Mouse (Mus musculus): ENCODE measurements at regions not wholly inside any gene's neighbourhood (a gene's known extent, or its start where the extent isn't known, plus 50 kb on each side); places are given as distances from the start of the nearest gene placed in this dataset.

DNA sequence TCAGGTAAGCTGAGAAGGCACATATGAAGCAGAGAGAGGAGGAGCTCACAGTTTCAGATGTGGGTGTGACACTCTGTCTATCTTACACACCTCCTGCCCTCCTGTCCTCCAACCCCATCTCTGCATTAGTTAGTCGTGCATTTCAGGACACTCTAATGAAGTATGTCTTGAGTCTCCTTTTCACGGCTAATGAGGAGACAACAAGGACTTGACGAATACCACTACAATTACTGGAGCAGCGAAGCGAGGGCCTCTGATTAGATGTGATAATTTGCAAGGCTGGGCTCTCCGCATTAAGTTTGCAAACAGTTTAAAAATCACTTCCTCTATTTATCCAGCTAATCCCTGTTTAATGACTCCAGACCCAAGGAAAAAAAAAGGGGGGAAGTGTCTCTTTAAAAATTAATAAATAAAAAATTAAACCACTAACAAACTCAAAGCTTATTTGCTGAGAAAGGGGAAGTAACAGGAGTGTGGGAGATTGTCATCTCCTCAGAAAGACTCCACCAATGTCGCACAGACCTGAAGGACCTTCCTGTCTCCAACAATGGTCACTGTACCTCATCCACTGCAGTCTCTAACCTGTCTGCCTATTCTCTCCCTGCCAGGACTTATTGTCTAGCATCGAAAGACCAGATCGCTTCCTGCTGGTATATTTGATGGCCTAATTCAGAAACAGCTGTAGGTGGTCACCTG is 157.5 kb upstream of the Zmiz1 start:
- Histone ChIP-seq H3K27ac (replicated peaks in 1 of 2; ENCODE audit: control insufficient read depth in 1 of 2, insufficient read depth in 1 of 2, low read depth in 2 of 2, low read length in 2 of 2) (no peak overlapping the region), H3K36me3 (ENCODE audit: control insufficient read depth, insufficient read depth, low read length) (no peaks in the 10 kb centered on the region), H3K4me2 (ENCODE audit: low read length) (no peak overlapping the region), H3K9ac (ENCODE audit: low read length) (no peak overlapping the region), H3K4me3 (ENCODE audit: control insufficient read depth in 1 of 2, insufficient read depth in 1 of 2, low read depth in 1 of 2, low read length in 2 of 2) (no peak overlapping the region), H3K27me3 (ENCODE audit: control insufficient read depth, insufficient read depth, low read length) (no peaks in the 10 kb centered on the region), H3K4me1 (ENCODE audit: control insufficient read depth in 2 of 2, insufficient read depth in 2 of 2, low read length in 2 of 2) (peaks cover 19 to 25% of the 10 kb centered on the region in 2 experiments), H3K9me3 (ENCODE audit: control insufficient read depth, low read length) (no peaks in the 10 kb centered on the region)
- 64% methylated on average over 9 of the region's 9 CpGs for WGBS
- ATAC-seq (ENCODE audit: insufficient number of reproducible peaks, insufficient read depth, low FRiP score, low read depth) = no peak

DNA sequence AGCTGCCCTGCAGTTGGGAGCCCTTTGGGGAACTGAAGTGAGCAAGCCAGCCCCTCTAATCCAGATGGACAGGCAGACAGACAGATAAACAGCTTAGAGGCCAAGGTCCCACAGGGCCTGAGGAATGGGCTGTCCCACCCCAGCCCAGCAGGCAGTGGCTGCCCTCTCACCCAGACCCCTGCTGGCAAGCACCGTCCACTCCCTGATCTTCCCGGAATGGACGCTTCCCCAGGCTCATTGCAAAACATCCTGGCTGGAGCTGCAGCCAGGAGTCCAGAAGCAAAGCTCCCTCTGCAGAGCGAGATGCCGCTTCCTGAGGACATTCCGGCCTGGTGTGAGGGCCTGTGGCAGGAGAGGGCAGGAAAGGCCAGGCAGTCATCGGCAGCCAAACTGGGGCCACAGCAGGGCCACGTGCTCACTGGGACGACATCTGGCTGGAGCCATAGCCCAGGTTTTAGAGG is 154.6 kb upstream of the Zmiz1 start:
- Histone ChIP-seq H3K27ac (replicated peaks in 1 of 2; ENCODE audit: control insufficient read depth in 1 of 2, insufficient read depth in 1 of 2, low read depth in 2 of 2, low read length in 2 of 2) (peak overlapping the region; percentile 67 to 73), H3K4me2 (ENCODE audit: low read length) (peak overlapping the region; percentile 23; the same call in 1 of the 2 replicates), H3K4me3 (ENCODE audit: control insufficient read depth in 1 of 2, insufficient read depth in 1 of 2, low read depth in 1 of 2, low read length in 2 of 2) (no peak overlapping the region), H3K9me3 (ENCODE audit: control insufficient read depth, low read length) (no peaks in the 10 kb centered on the region), H3K36me3 (ENCODE audit: control insufficient read depth, insufficient read depth, low read length) (no peaks in the 10 kb centered on the region), H3K27me3 (ENCODE audit: control insufficient read depth, insufficient read depth, low read length) (no peaks in the 10 kb centered on the region), H3K4me1 (ENCODE audit: control insufficient read depth in 2 of 2, insufficient read depth in 2 of 2, low read length in 2 of 2) (peaks cover 34 to 42% of the 10 kb centered on the region in 2 experiments), H3K9ac (ENCODE audit: low read length) (peak overlapping the region; percentile 51)
- ATAC-seq (ENCODE audit: insufficient number of reproducible peaks, insufficient read depth, low FRiP score, low read depth) = peak; percentile 80
- WGBS = under 1% methylated on average over 9 of the region's 9 CpGs

DNA sequence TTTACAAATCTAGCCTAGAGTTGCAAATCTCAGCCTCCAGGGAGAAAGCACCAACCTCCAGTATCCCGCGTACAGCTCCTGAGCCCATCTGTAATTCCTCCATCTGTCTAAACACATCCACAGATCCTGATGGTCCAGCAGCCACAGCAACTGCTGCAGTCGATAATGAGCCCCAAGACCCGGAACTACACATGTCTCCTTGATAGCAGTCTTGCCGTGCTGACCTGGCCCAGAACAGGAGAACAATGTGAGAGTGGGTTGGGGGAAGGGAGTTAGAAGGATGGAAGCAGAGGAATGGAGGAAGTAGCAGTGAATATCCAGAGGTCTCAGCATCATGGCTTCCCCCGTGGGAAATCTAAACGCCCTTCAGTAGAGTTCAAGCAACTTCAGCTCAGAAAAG is 152.8 kb upstream of the Zmiz1 start:
- WGBS = 60% methylated on average over 7 of the region's 7 CpGs
- H3K27me3 ChIP-seq (ENCODE audit: control insufficient read depth, insufficient read depth, low read length) = no peaks in the 10 kb centered on the region
- no peak overlapping the region for H3K4me3 ChIP-seq (ENCODE audit: control insufficient read depth in 1 of 2, insufficient read depth in 1 of 2, low read depth in 1 of 2, low read length in 2 of 2)
- peaks cover 47 to 56% of the 10 kb centered on the region in 2 experiments for H3K4me1 ChIP-seq (ENCODE audit: control insufficient read depth in 2 of 2, insufficient read depth in 2 of 2, low read length in 2 of 2)
- no peaks in the 10 kb centered on the region for H3K9me3 ChIP-seq (ENCODE audit: control insufficient read depth, low read length)
- no peak overlapping the region for H3K27ac ChIP-seq (replicated peaks in 1 of 2; ENCODE audit: control insufficient read depth in 1 of 2, insufficient read depth in 1 of 2, low read depth in 2 of 2, low read length in 2 of 2)
- no peak for ATAC-seq (ENCODE audit: insufficient number of reproducible peaks, insufficient read depth, low FRiP score, low read depth)
- no peak overlapping the region for H3K4me2 ChIP-seq (ENCODE audit: low read length)
- H3K36me3 ChIP-seq (ENCODE audit: control insufficient read depth, insufficient read depth, low read length) = no peaks in the 10 kb centered on the region
- H3K9ac ChIP-seq (ENCODE audit: low read length) = no peak overlapping the region

DNA sequence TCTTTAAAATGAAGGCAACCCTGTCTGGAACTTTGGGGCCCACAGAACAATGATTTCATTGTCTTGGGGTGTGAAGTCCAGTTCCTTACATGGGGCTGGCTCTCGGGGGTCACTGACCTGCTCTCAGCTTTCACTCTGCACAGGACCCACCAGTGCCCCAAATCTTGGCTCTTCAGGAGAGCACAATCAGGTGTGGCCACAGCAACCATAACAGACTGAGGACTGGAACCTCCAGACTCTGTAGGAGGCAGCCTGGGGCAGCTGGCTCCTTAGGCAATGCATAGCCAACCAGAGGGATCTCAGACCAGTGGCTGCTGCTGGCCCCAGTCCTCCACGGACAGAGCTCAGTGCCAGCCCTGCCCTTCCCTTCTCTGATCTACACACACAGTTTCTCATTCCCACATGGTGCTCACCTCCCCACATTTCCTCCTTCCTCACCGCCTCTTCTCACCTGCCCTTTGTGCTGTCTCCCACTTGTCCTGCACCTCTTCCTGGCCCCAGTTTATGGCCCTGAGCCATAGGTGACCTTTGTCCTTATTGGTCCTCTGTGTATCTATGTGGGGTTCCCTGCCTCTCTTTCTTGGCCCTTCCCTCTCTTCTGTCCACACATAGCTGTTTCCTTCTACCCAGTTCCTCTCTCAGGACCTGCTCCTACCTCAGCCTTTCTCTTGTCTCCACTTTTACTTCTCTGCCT is 151.9 kb upstream of the Zmiz1 start:
- ATAC-seq (ENCODE audit: insufficient number of reproducible peaks, insufficient read depth, low FRiP score, low read depth) = no peak
- WGBS = 92% methylated on average over 3 of the region's 3 CpGs
- no peak overlapping the region for H3K27ac ChIP-seq (replicated peaks in 1 of 2; ENCODE audit: control insufficient read depth in 1 of 2, insufficient read depth in 1 of 2, low read depth in 2 of 2, low read length in 2 of 2)

DNA sequence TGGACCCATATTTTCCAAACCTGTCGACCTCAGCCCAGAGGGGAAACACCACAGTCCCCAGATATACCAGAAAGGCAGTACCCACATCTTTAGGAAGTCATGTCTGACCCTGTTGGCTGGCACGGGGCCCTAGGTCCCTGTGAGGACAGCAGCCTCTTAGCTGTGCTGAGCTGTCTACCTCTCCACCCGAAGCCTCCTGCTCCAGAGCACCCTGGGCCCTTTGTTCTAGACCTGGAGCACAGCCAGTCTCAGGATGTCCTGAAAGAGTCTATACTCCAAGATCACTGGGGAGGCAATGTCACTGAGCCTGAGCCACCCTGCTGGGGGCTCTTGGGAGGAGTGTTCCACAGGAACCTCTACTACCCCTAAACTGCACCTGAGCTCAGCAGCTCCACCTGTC is 150.9 kb upstream of the Zmiz1 start:
- H3K4me1 ChIP-seq (ENCODE audit: control insufficient read depth in 2 of 2, insufficient read depth in 2 of 2, low read length in 2 of 2) = peaks cover 60 to 73% of the 10 kb centered on the region in 2 experiments
- no peak overlapping the region for H3K4me3 ChIP-seq (ENCODE audit: control insufficient read depth in 1 of 2, insufficient read depth in 1 of 2, low read depth in 1 of 2, low read length in 2 of 2)

More for the DNA sequence above, 151.9 kb upstream of the Zmiz1 start:
- Histone ChIP-seq H3K9ac (ENCODE audit: low read length) (no peak overlapping the region), H3K4me2 (ENCODE audit: low read length) (no peak overlapping the region), H3K4me1 (ENCODE audit: control insufficient read depth in 2 of 2, insufficient read depth in 2 of 2, low read length in 2 of 2) (peaks cover 55 to 65% of the 10 kb centered on the region in 2 experiments), H3K4me3 (ENCODE audit: control insufficient read depth in 1 of 2, insufficient read depth in 1 of 2, low read depth in 1 of 2, low read length in 2 of 2) (no peak overlapping the region), H3K36me3 (ENCODE audit: control insufficient read depth, insufficient read depth, low read length) (no peaks in the 10 kb centered on the region), H3K9me3 (ENCODE audit: control insufficient read depth, low read length) (no peaks in the 10 kb centered on the region), H3K27me3 (ENCODE audit: control insufficient read depth, insufficient read depth, low read length) (no peaks in the 10 kb centered on the region)

DNA sequence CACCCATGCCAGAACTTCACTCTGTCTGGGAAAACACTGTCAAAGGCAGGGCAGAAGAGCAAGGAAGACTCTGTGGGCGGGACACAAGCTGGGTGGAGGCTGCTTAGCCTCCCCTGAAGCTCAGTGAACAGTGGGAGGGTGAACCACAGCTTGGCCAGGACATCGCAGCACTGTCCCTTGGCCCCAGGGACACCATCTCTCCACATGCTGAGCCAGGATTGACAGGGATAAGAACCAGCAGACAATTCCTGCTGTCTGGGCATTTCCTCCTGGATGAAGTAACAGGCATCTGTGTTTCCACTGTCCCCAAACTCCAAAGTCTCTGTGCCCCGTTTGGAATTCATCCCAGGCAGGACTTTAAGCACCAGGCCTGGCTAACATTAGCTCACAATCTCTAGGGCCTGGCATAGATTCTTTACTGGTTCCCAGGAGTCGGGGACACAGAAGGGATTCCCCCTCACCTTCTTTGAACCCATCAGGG is 148.3 kb upstream of the Zmiz1 start:
- ATAC-seq (ENCODE audit: insufficient number of reproducible peaks, insufficient read depth, low FRiP score, low read depth) = peak; percentile 38
- 20% methylated on average over 4 of the region's 4 CpGs for WGBS
- Histone ChIP-seq H3K9me3 (ENCODE audit: control insufficient read depth, low read length) (no peaks in the 10 kb centered on the region), H3K4me3 (ENCODE audit: control insufficient read depth in 1 of 2, insufficient read depth in 1 of 2, low read depth in 1 of 2, low read length in 2 of 2) (no peak overlapping the region), H3K36me3 (ENCODE audit: control insufficient read depth, insufficient read depth, low read length) (no peaks in the 10 kb centered on the region), H3K4me2 (ENCODE audit: low read length) (peak overlapping the region; percentile 41), H3K4me1 (ENCODE audit: control insufficient read depth in 2 of 2, insufficient read depth in 2 of 2, low read length in 2 of 2) (peaks cover 45 to 53% of the 10 kb centered on the region in 2 experiments), H3K9ac (ENCODE audit: low read length) (peak overlapping the region; percentile 61), H3K27me3 (ENCODE audit: control insufficient read depth, insufficient read depth, low read length) (no peaks in the 10 kb centered on the region), H3K27ac (replicated peaks in 1 of 2; ENCODE audit: control insufficient read depth in 1 of 2, insufficient read depth in 1 of 2, low read depth in 2 of 2, low read length in 2 of 2) (peak overlapping the region; percentile 97 to 98)

More for the DNA sequence above, 150.9 kb upstream of the Zmiz1 start:
- Histone ChIP-seq H3K27ac (replicated peaks in 1 of 2; ENCODE audit: control insufficient read depth in 1 of 2, insufficient read depth in 1 of 2, low read depth in 2 of 2, low read length in 2 of 2) (peak overlapping the region in 1 of 2 experiments; percentile 19; a peak in 1 of 4 replicates), H3K9ac (ENCODE audit: low read length) (no peak overlapping the region), H3K9me3 (ENCODE audit: control insufficient read depth, low read length) (no peaks in the 10 kb centered on the region), H3K36me3 (ENCODE audit: control insufficient read depth, insufficient read depth, low read length) (no peaks in the 10 kb centered on the region), H3K4me2 (ENCODE audit: low read length) (no peak overlapping the region), H3K27me3 (ENCODE audit: control insufficient read depth, insufficient read depth, low read length) (no peaks in the 10 kb centered on the region)
- WGBS = 51% methylated on average over 3 of the region's 3 CpGs
- ATAC-seq (ENCODE audit: insufficient number of reproducible peaks, insufficient read depth, low FRiP score, low read depth) = no peak

DNA sequence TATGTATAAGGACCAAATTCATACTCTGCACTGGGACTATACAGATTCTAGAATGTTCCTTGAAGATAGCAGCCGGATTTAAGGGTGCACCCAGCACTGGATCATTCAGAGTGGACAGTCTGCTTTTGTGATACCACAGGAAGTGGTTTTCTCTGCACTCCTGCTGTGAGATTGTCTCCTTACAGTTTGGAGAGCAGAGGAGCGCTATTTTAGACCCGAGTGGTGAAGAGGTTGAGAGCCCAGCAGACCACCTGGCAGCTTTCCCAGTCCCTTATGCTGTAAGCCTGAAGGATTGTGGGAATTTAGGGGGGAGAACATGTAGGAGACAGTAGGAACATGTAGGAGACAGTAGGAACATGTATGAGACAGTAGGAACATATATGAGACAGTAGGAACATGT is 147.5 kb upstream of the Zmiz1 start:
- 0 out of 2 replicates have a peak, but pooled peaks have one; percentile 57 for ATAC-seq (ENCODE audit: insufficient number of reproducible peaks, insufficient read depth, low FRiP score, low read depth)
- peak overlapping the region; percentile 97 to 98 for H3K27ac ChIP-seq (replicated peaks in 1 of 2; ENCODE audit: control insufficient read depth in 1 of 2, insufficient read depth in 1 of 2, low read depth in 2 of 2, low read length in 2 of 2)
- H3K4me3 ChIP-seq (ENCODE audit: control insufficient read depth in 1 of 2, insufficient read depth in 1 of 2, low read depth in 1 of 2, low read length in 2 of 2) = no peak overlapping the region
- peak overlapping the region; percentile 41 for H3K4me2 ChIP-seq (ENCODE audit: low read length)
- peak overlapping the region; percentile 61 for H3K9ac ChIP-seq (ENCODE audit: low read length)
- H3K27me3 ChIP-seq (ENCODE audit: control insufficient read depth, insufficient read depth, low read length) = no peaks in the 10 kb centered on the region
- WGBS = 21% methylated on average over 3 of the region's 3 CpGs
- no peaks in the 10 kb centered on the region for H3K9me3 ChIP-seq (ENCODE audit: control insufficient read depth, low read length)
- H3K36me3 ChIP-seq (ENCODE audit: control insufficient read depth, insufficient read depth, low read length) = no peaks in the 10 kb centered on the region
- peaks cover 43 to 48% of the 10 kb centered on the region in 2 experiments for H3K4me1 ChIP-seq (ENCODE audit: control insufficient read depth in 2 of 2, insufficient read depth in 2 of 2, low read length in 2 of 2)
